Mouse (Mus musculus) stomach, adult 2 months (tissue): ENCODE data around the gene Traf3ip3. TPM values are rescaled to one million over a fixed set of nuclear protein-coding genes. Genes with fewer than 3 reads are reported as not detected.

Source experiments
- polyA plus RNA-seq: library from polyadenylated mRNA; depleted of rRNA; stranded (reverse); fragments of >200 nt; gene quantifications from 2 replicates; pipeline ENCODE4 v1.2.3, GENCODE M21; 2012; rRNA removed

The Traf3ip3 gene
- 0.12 and 0.22 TPM in 2 replicates for polyA plus RNA-seq

GRCm38 (mm10) chr1:193201383-193201778 lies at the start of gene Traf3ip3:
TSS of gene Traf3ip3 (minus strand) at chr1:193201703.

GRCm38 (mm10) chr1:193207503-193207902 lies 6.0 kb upstream of the Traf3ip3 start, which contains the start of gene Lamb3:
TSS of gene Lamb3 (plus strand) at chr1:193207699.

GRCm38 (mm10) chr1:193167746-193168145 lies 33.8 kb downstream of the Traf3ip3 start, which contains the start of gene A130010J15Rik:
TSS of gene A130010J15Rik (plus strand) at chr1:193168046.

GRCm38 (mm10) chr1:193152872-193153271 lies 48.6 kb downstream of the Traf3ip3 start, which contains the start of gene Irf6:
TSS of gene Irf6 (plus strand) at chr1:193153111.

GRCm38 (mm10) chr1:193129786-193130455 lies 71.6 kb downstream of the Traf3ip3 start, which contains the start of gene Diexf:
TSS of gene Diexf (minus strand) at chr1:193130272.

Other genes starting within 250 kb of the Traf3ip3 start
- gene Syt14, start 165.9 kb downstream of the Traf3ip3 start, polyA plus RNA-seq, result not detected in 2 replicates
- 3.6 and 4.8 TPM in 2 replicates for gene Diexf, start 71.4 kb downstream of the Traf3ip3 start, polyA plus RNA-seq
- 52.5 and 61.6 TPM in 2 replicates for gene Irf6, start 48.6 kb downstream of the Traf3ip3 start, polyA plus RNA-seq
- 0.80 and 1.7 TPM in 2 replicates for gene A130010J15Rik, start 33.7 kb downstream of the Traf3ip3 start, polyA plus RNA-seq
- gene Lamb3, start 6.0 kb upstream of the Traf3ip3 start, polyA plus RNA-seq, result 21.6 and 33.5 TPM in 2 replicates
- 4.6 and 6.2 TPM in 2 replicates for gene Hsd11b1, start 62.4 kb upstream of the Traf3ip3 start, polyA plus RNA-seq
- gene G0s2, start 71.5 kb upstream of the Traf3ip3 start, polyA plus RNA-seq, result 19.3 and 35.3 TPM in 2 replicates
- gene Camk1g, start 168.6 kb upstream of the Traf3ip3 start, polyA plus RNA-seq, result 0.06 and 0.34 TPM in 2 replicates